In the genomic region with DNA sequence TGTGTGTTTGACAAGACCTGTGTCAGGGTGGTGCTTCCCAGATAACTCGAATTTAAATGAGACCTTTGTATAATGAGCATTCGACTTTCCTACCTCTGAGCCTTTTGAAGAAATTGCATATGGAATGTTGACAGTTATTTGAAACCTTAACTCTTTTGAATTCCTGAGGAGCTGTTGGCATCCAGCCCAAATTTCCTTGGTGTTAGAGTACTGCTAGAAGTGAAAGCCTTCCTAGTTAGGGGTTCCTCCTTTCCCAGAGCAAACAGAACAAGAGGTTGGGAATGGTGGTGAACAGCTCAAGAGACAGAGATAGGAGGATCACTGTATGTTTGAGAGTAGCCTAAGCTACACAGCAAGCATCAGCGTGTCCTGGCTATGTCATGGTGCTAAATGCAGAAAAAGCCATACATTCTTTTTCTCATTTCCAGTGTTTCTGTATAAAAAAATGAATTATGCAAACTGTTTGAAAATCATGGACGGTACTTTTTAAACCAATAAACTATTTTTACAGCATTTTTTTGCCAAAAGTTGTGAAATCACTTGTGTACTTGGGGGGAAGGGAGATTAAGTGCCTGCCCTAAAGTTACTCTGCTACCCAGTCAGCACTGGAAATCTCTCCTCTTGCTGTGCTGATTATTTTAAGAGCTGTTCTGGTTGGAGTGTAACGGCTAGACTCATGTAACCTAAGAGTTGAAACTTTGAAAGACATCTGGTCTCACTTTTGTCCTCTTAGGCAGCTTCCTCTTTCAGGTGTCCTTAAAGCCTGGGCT, we compare ENCODE assay signal across 12 mouse cellular contexts. TPM values are rescaled to one million over a fixed set of nuclear protein-coding genes. Genes with fewer than 3 reads are reported as not detected.
DNase-seq lines count a peak whose midpoint lies in the region; ATAC-seq and TF ChIP-seq lines count a peak whose summit lies in the region.
"Had no signal": no experiment of that assay in that cellular context is flagged by ENCODE, and none has a peak within 500 bp of the region (broad histone marks: within the 10 kb centered on the region; RNA-seq: fewer than 3 reads in every experiment).

No protein-coding gene starts in this region.

- H3K27me3 ChIP-seq in heart, postnatal 0 days (ENCODE audit: control insufficient read depth, insufficient read depth, low read length), result no peaks in the 10 kb centered on the region
- H3K27me3 ChIP-seq in liver, embryonic 16.5 days (ENCODE audit: control insufficient read depth, insufficient read depth, low read depth, low read length), result peaks cover 32% of the 10 kb centered on the region
- H3K27me3 ChIP-seq in thymus, adult 2 months (ENCODE audit: control insufficient read depth, insufficient read depth, low read length), result peaks cover 4% of the 10 kb centered on the region; the same call in 1 of the 2 replicates
- H3K27me3 ChIP-seq: neural tube, embryonic 12.5 days had no signal

- no peaks in the 10 kb centered on the region for H3K9me3 ChIP-seq in heart, postnatal 0 days (replicated peaks; ENCODE audit: control insufficient read depth, low read length)
- H3K9me3 ChIP-seq in liver, embryonic 16.5 days (replicated peaks; ENCODE audit: control insufficient read depth, low read length), result no peaks in the 10 kb centered on the region
- H3K9me3 ChIP-seq: neural tube, embryonic 12.5 days had no signal

- TF ChIP-seq EP300 in heart, postnatal 0 days (IDR thresholded peaks at IDR 0.05; ENCODE audit: low read depth), result no peak

- H3K4me3 ChIP-seq in heart, postnatal 0 days (ENCODE audit: low read depth, low read length), result no peak overlapping the region
- H3K4me3 ChIP-seq in liver, embryonic 16.5 days (ENCODE audit: low read depth, low read length), result no peak overlapping the region
- no peak overlapping the region for H3K4me3 ChIP-seq in thymus, adult 2 months (ENCODE audit: control insufficient read depth, insufficient read depth, low read length)
- H3K4me3 ChIP-seq: neural tube, embryonic 12.5 days had no signal

- ATAC-seq in heart, postnatal 0 days (ENCODE audit: insufficient read depth, low read depth), result no peak
- no peak for ATAC-seq in liver, embryonic 16.5 days (ENCODE audit: low read depth)

- no peak overlapping the region for H3K4me2 ChIP-seq in heart, postnatal 0 days (ENCODE audit: low read depth, low read length)
- H3K4me2 ChIP-seq in liver, embryonic 16.5 days (ENCODE audit: low read depth, low read length), result no peak overlapping the region
- H3K4me2 ChIP-seq: midbrain, embryonic 11.5 days; neural tube, embryonic 12.5 days had no signal

- peaks cover 29% of the 10 kb centered on the region for H3K4me1 ChIP-seq in heart, postnatal 0 days (ENCODE audit: control insufficient read depth, insufficient read depth)
- H3K4me1 ChIP-seq in liver, embryonic 16.5 days (ENCODE audit: control insufficient read depth, low read depth, low read length), result peaks cover 54% of the 10 kb centered on the region
- H3K4me1 ChIP-seq in thymus, adult 2 months (replicated peaks; ENCODE audit: control insufficient read depth, insufficient read depth, low read length), result peaks cover 16% of the 10 kb centered on the region

- intact Hi-C loops in heart, postnatal 25 days (cut with DNase I), result no loop called here

- H3K36me3 ChIP-seq in heart, postnatal 0 days (replicated peaks; ENCODE audit: control insufficient read depth, insufficient read depth, low read length), result peaks cover 26% of the 10 kb centered on the region
- peaks cover 9% of the 10 kb centered on the region for H3K36me3 ChIP-seq in liver, embryonic 16.5 days (ENCODE audit: control insufficient read depth, insufficient read depth)
- peaks cover 18% of the 10 kb centered on the region for H3K36me3 ChIP-seq in thymus, adult 2 months (ENCODE audit: control insufficient read depth, insufficient read depth, low read length)

- 42% methylated on average over 5 of the region's 5 CpGs for WGBS in heart, postnatal 0 days
- 52% methylated on average over 5 of the region's 5 CpGs for WGBS in liver, embryonic 16.5 days (ENCODE audit: insufficient replicate concordance)
- 87% methylated on average over 5 of the region's 5 CpGs for WGBS in thymus, adult 2 months

- no peak for DNase-seq in heart, postnatal 0 days (ENCODE audit: low spot score)
- DNase-seq in heart, postnatal 25 days (ENCODE audit: low spot score), result no peak
- DNase-seq in 3T3-L1 (ENCODE audit: low read depth, low spot score) (peak; percentile 65), adipocyte (ENCODE audit: low spot score) (peak; percentile 86)
- DNase-seq in thymus, adult 2 months, result no peak
- DNase-seq in thymus, postnatal 10 days (ENCODE audit: low spot score in 2 of 2), result no peak
- DNase-seq: cerebellum, postnatal 36 days; gastrocnemius, postnatal 25 days; right cerebral cortex, postnatal 25 days had no signal

- peak overlapping the region; percentile 46; the same call in 1 of the 2 replicates for H3K27ac ChIP-seq in heart, postnatal 0 days (ENCODE audit: low read depth)
- H3K27ac ChIP-seq in liver, embryonic 16.5 days (ENCODE audit: low read length), result peak overlapping the region; percentile 53
- H3K27ac ChIP-seq in thymus, adult 2 months (ENCODE audit: control insufficient read depth, insufficient read depth, low read length), result no peak overlapping the region
- H3K27ac ChIP-seq: neural tube, embryonic 12.5 days had no signal

- no peak for TF ChIP-seq CTCF in heart, postnatal 0 days (IDR thresholded peaks at IDR 0.05; ENCODE audit: low read depth)
- no peak for TF ChIP-seq CTCF in thymus, adult 2 months (IDR thresholded peaks at IDR 0.05; ENCODE audit: borderline replicate concordance, control insufficient read depth, extremely low read depth, insufficient read depth, low read length, poor library complexity)

- TF ChIP-seq POLR2A in thymus, adult 2 months (IDR thresholded peaks at IDR 0.05; ENCODE audit: control insufficient read depth, extremely low read depth, insufficient read depth, low read length, poor library complexity), result no peak

- H3K9ac ChIP-seq in heart, postnatal 0 days (replicated peaks; ENCODE audit: low read depth, low read length), result no peak overlapping the region
- H3K9ac ChIP-seq in liver, embryonic 16.5 days (ENCODE audit: low read depth, low read length), result no peak overlapping the region
- H3K9ac ChIP-seq: neural tube, embryonic 12.5 days had no signal

RNA-seq across cellular contexts. Expression of a gene that starts 2.4 kb away (rescaled TPM):
- total RNA-seq in heart, postnatal 0 days (2014; rRNA removed; ENCODE audit: low replicate concordance), result 18.2 and 23.2 TPM in 2 replicates
- 8.0 and 9.7 TPM in 2 replicates for polyA plus RNA-seq in heart, postnatal 0 days (2015; fragmentation: Nextera tagmentation; extraction: Ambion mirVana)
- 10 to 100 TPM; 18.0 to 21.1 TPM for total RNA-seq in heart, postnatal 25 days (2021)
- 54.4 and 59.7 TPM in 2 replicates for polyA plus RNA-seq in liver, embryonic 16.5 days (2015; fragmentation: Nextera tagmentation; extraction: Ambion mirVana)
- 14.4 and 19.4 TPM in 2 replicates for polyA plus RNA-seq in thymus, adult 2 months (2012; rRNA removed)

RNA-seq across cellular contexts. Expression of a gene that starts 5.7 kb away (rescaled TPM):
- 7.3 and 12.0 TPM in 2 replicates for total RNA-seq in heart, postnatal 0 days (2014; rRNA removed; ENCODE audit: low replicate concordance)
- polyA plus RNA-seq in heart, postnatal 0 days (2015; fragmentation: Nextera tagmentation; extraction: Ambion mirVana), result 11.9 and 12.9 TPM in 2 replicates
- 10 to 100 TPM in 1 of 2 experiments, 1 to 10 TPM in 1; 9.4 to 10.1 TPM for total RNA-seq in heart, postnatal 25 days (2021)
- 11.8 and 14.1 TPM in 2 replicates for polyA plus RNA-seq in liver, embryonic 16.5 days (2015; fragmentation: Nextera tagmentation; extraction: Ambion mirVana)
- polyA plus RNA-seq in thymus, adult 2 months (2012; rRNA removed), result 42.2 and 42.3 TPM in 2 replicates

RNA-seq across cellular contexts. Expression of a gene that starts 7.8 kb away (rescaled TPM):
- 50.9 and 59.9 TPM in 2 replicates for total RNA-seq in heart, postnatal 0 days (2014; rRNA removed; ENCODE audit: low replicate concordance)
- polyA plus RNA-seq in heart, postnatal 0 days (2015; fragmentation: Nextera tagmentation; extraction: Ambion mirVana), result 15.8 and 16.9 TPM in 2 replicates
- total RNA-seq in heart, postnatal 25 days (2021), result 10 to 100 TPM; 15.7 to 16.6 TPM
- polyA plus RNA-seq in liver, embryonic 16.5 days (2015; fragmentation: Nextera tagmentation; extraction: Ambion mirVana), result 32.6 and 33.2 TPM in 2 replicates
- 35.6 and 40.3 TPM in 2 replicates for polyA plus RNA-seq in thymus, adult 2 months (2012; rRNA removed)

RNA-seq across cellular contexts. Expression of a gene that starts 13.9 kb away (rescaled TPM):
- total RNA-seq in heart, postnatal 0 days (2014; rRNA removed; ENCODE audit: low replicate concordance), result 53.5 and 65.0 TPM in 2 replicates
- polyA plus RNA-seq in heart, postnatal 0 days (2015; fragmentation: Nextera tagmentation; extraction: Ambion mirVana), result 74.9 and 81.3 TPM in 2 replicates
- 10 to 100 TPM; 33.9 to 41.2 TPM for total RNA-seq in heart, postnatal 25 days (2021)
- 86.5 and 91.9 TPM in 2 replicates for polyA plus RNA-seq in liver, embryonic 16.5 days (2015; fragmentation: Nextera tagmentation; extraction: Ambion mirVana)
- 90.7 and 98.9 TPM in 2 replicates for polyA plus RNA-seq in thymus, adult 2 months (2012; rRNA removed)

RNA-seq across cellular contexts. Expression of a gene that starts 27.4 kb away (rescaled TPM):
- 19.5 and 39.8 TPM in 2 replicates for total RNA-seq in heart, postnatal 0 days (2014; rRNA removed; ENCODE audit: low replicate concordance)
- 49.0 and 52.9 TPM in 2 replicates for polyA plus RNA-seq in heart, postnatal 0 days (2015; fragmentation: Nextera tagmentation; extraction: Ambion mirVana)
- 10 to 100 TPM; 56.3 to 59.6 TPM for total RNA-seq in heart, postnatal 25 days (2021)
- polyA plus RNA-seq in liver, embryonic 16.5 days (2015; fragmentation: Nextera tagmentation; extraction: Ambion mirVana), result 54.9 and 62.8 TPM in 2 replicates
- polyA plus RNA-seq in thymus, adult 2 months (2012; rRNA removed), result 18.2 and 24.0 TPM in 2 replicates

Comparison
In these comparisons a context has a peak if more than half of its experiments do, and no peak if none do; other contexts are left out.
1. DNase-seq: peak in 3T3-L1 (single experiment) and adipocyte (single experiment); none in heart, postnatal 0 days (single experiment), heart, postnatal 25 days (single experiment), thymus, adult 2 months (single experiment) and thymus, postnatal 10 days (0 of 2).